Mouse (Mus musculus): ENCODE data around the gene Cct2. TPM values are rescaled to one million over a fixed set of nuclear protein-coding genes. Genes with fewer than 3 reads are reported as not detected.

Cct2 gene
- polyA plus RNA-seq, 1 experiment from 2014 or later = 330 TPM

Other genes with a start within 250 kb of the Cct2 start
- gene Myrfl, start 166.9 kb downstream of the Cct2 start, polyA plus RNA-seq (2014; fragmentation: Nextera tagmentation; extraction: Ambion mirVana) = 0.06 and 0.11 TPM in 2 replicates
- 37.3 and 42.8 TPM in 2 replicates for gene Rab3ip, start 113.0 kb downstream of the Cct2 start, polyA plus RNA-seq (2014; fragmentation: Nextera tagmentation; extraction: Ambion mirVana)
- gene Gm10271, start 91.2 kb downstream of the Cct2 start, polyA plus RNA-seq (2014; fragmentation: Nextera tagmentation; extraction: Ambion mirVana) = not detected in 2 replicates
- gene Best3, start 77.5 kb downstream of the Cct2 start, polyA plus RNA-seq (2014; fragmentation: Nextera tagmentation; extraction: Ambion mirVana) = 0.10 TPM in 1 of 2 replicates, not detected in the other
- gene Lrrc10, start 18.5 kb downstream of the Cct2 start, polyA plus RNA-seq (2014; fragmentation: Nextera tagmentation; extraction: Ambion mirVana) = not detected in 2 replicates
- gene Frs2, start 84.7 kb upstream of the Cct2 start, polyA plus RNA-seq (2014; fragmentation: Nextera tagmentation; extraction: Ambion mirVana) = 27.2 and 28.5 TPM in 2 replicates
- gene Yeats4, start 160.7 kb upstream of the Cct2 start, polyA plus RNA-seq (2014; fragmentation: Nextera tagmentation; extraction: Ambion mirVana) = 128 and 143 TPM in 2 replicates
- gene 9530003J23Rik, start 174.9 kb upstream of the Cct2 start, polyA plus RNA-seq (2014; fragmentation: Nextera tagmentation; extraction: Ambion mirVana) = not detected in 2 replicates
- gene Lyz2, start 218.5 kb upstream of the Cct2 start, polyA plus RNA-seq (2014; fragmentation: Nextera tagmentation; extraction: Ambion mirVana) = 18.6 and 24.1 TPM in 2 replicates
- not detected in 2 replicates for gene Lyz1, start 229.1 kb upstream of the Cct2 start, polyA plus RNA-seq (2014; fragmentation: Nextera tagmentation; extraction: Ambion mirVana)